Mouse (Mus musculus) heart, adult 2 months (tissue): ENCODE measurements at regions not wholly inside any gene's neighbourhood (a gene's known extent, or its start where the extent isn't known, plus 50 kb on each side); places are given as distances from the start of the nearest gene placed in this dataset.

Experiments used
- DNase-seq, 2 experiments: peaks; one replicate each; pipeline ENCODE4 v3.0.0; 2021
- H3K27ac ChIP-seq: fragments of 200-600 bp; 2 replicates; pipeline ENCODE4 v1.8.1; 2022
- H3K27me3 ChIP-seq: fragments of 200-500 bp; 2 replicates; pipeline ENCODE4 v1.6.1; 2012; ENCODE audit warnings: mild to moderate bottlenecking, low read length, inconsistent platforms, mixed read lengths; ENCODE audit not compliant: control insufficient read depth, insufficient read depth
- H3K36me3 ChIP-seq: fragments of 200-500 bp; 2 replicates; pipeline ENCODE4 v1.6.1; 2012; ENCODE audit warnings: low read length, inconsistent platforms; ENCODE audit not compliant: control insufficient read depth, insufficient read depth
- H3K4me1 ChIP-seq: fragments of 200-500 bp; 2 replicates; pipeline ENCODE4 v1.6.1; 2011; ENCODE audit warnings: low read length; ENCODE audit not compliant: control insufficient read depth, insufficient read depth
- H3K4me3 ChIP-seq: fragments of 200-600 bp; 2 replicates; pipeline ENCODE4 v1.8.1; 2022
- H3K79me2 ChIP-seq: fragments of 200-500 bp; replicated peaks from 2 replicates; pipeline ENCODE4 v1.6.1; 2012; ENCODE audit warnings: mild to moderate bottlenecking, inconsistent platforms, low read length, moderate library complexity, mixed read lengths; ENCODE audit not compliant: control insufficient read depth, insufficient read depth
- H3K9ac ChIP-seq: fragments of 200-500 bp; 2 replicates; pipeline ENCODE4 v1.6.1; 2012; ENCODE audit warnings: low read depth, mild to moderate bottlenecking, control low read depth, inconsistent platforms, low read length, mixed read lengths
- CTCF ChIP-seq: fragments of 200-600 bp; IDR thresholded peaks from 2 replicates; pipeline ENCODE4 v1.8.1; 2022; ENCODE audit warnings: antibody characterized with exemption, mild to moderate bottlenecking, moderate library complexity
- EP300 ChIP-seq: fragments of 200-500 bp; IDR thresholded peaks from 2 replicates; pipeline ENCODE4 v1.6.1; 2011; ENCODE audit warnings: low read depth, low read length, control low read depth; ENCODE audit not compliant: insufficient read depth
- POLR2A ChIP-seq: fragments of 200-500 bp; IDR thresholded peaks from 2 replicates; pipeline ENCODE4 v1.6.1; 2011; ENCODE audit warnings: mild to moderate bottlenecking, low read depth, low read length, control low read depth; ENCODE audit not compliant: insufficient read depth
- WGBS: fragments of 180-500 bp; shearing (Covaris S2); methylation state at CpG from one replicate; pipeline ENCODE4 v1.1.7; 2018; 5-methylcytosine and 5-hydroxymethylcytosine counted together
- intact Hi-C: fragments of 180-260 bp; cut with DNase I; formaldehyde crosslinking; loops from one replicate; pipeline ENCODE4 v1.15.1; 2025

GRCm38 (mm10) chr9:88181189-88181994, 145.6 kb upstream of the Nt5e start:
- no peak for TF ChIP-seq CTCF
- no peak for TF ChIP-seq POLR2A
- TF ChIP-seq EP300: no peak
- Histone ChIP-seq H3K4me1 (no peaks in the 10 kb centered on the region), H3K27ac (no peak overlapping the region), H3K27me3 (no peaks in the 10 kb centered on the region), H3K9ac (no peak overlapping the region), H3K36me3 (no peaks in the 10 kb centered on the region), H3K4me3 (no peak overlapping the region), H3K79me2 (no peaks in the 10 kb centered on the region)
- intact Hi-C loops: no loop called here
- DNase-seq: no peak
- WGBS: 88% methylated on average over 9 of the region's 9 CpGs

- no peaks in the 10 kb centered on the region for H3K79me2 ChIP-seq
- intact Hi-C loops: no loop called here
- H3K27ac ChIP-seq: no peak overlapping the region
- H3K27me3 ChIP-seq: no peaks in the 10 kb centered on the region
- DNase-seq: no peak
- TF ChIP-seq CTCF: no peak
- no peak for TF ChIP-seq POLR2A
- TF ChIP-seq EP300: no peak
- 47% methylated on average over 7 of the region's 7 CpGs for WGBS
- H3K9ac ChIP-seq: no peak overlapping the region
- no peaks in the 10 kb centered on the region for H3K36me3 ChIP-seq
- H3K4me3 ChIP-seq: no peak overlapping the region
- H3K4me1 ChIP-seq: no peaks in the 10 kb centered on the region
These were observed 119.6 kb upstream of the Nt5e start for GRCm38 (mm10) chr9:88207378-88207777.

GRCm38 (mm10) chr9:88208022-88208421, 119.0 kb upstream of the Nt5e start:
- Histone ChIP-seq H3K4me1 (no peaks in the 10 kb centered on the region), H3K9ac (no peak overlapping the region), H3K27ac (no peak overlapping the region), H3K36me3 (no peaks in the 10 kb centered on the region), H3K79me2 (no peaks in the 10 kb centered on the region), H3K4me3 (no peak overlapping the region), H3K27me3 (no peaks in the 10 kb centered on the region)
- intact Hi-C loops: no loop called here
- no peak for TF ChIP-seq POLR2A
- TF ChIP-seq EP300: no peak
- no peak for DNase-seq

DNA sequence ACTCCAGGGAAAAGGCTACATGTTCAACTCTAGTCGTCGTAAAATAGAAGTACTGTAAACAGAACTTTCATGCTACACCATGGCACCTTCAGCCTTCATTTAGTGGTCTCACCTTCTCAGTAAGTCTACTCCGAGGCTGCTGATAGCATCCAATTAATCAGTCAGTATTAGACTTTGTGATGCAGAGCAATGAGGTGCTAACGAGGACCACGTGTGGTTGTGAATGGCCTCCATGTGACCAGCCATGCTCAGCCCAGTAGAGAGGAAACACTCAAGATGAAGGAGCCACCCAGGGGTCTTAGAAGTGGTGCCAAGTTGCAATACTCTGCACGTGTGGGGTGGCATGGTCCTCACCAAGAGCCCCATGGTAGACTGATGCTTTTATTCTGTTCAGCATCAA, 112.2 kb upstream of the Nt5e start:
- TF ChIP-seq POLR2A (no peak), EP300 (no peak), CTCF (no peak)
- H3K27ac ChIP-seq: no peak overlapping the region
- H3K27me3 ChIP-seq: no peaks in the 10 kb centered on the region
- H3K9ac ChIP-seq: no peak overlapping the region
- no peaks in the 10 kb centered on the region for H3K79me2 ChIP-seq
- intact Hi-C loops: loop anchor here (5.0 kb wide), 1 partner anchor 787 kb away; no protein-coding TSS in a partner anchor
- H3K36me3 ChIP-seq: no peaks in the 10 kb centered on the region
- no peak overlapping the region for H3K4me3 ChIP-seq
- no peak for DNase-seq
- WGBS: 68% methylated on average over 6 of the region's 6 CpGs
- no peaks in the 10 kb centered on the region for H3K4me1 ChIP-seq

DNA sequence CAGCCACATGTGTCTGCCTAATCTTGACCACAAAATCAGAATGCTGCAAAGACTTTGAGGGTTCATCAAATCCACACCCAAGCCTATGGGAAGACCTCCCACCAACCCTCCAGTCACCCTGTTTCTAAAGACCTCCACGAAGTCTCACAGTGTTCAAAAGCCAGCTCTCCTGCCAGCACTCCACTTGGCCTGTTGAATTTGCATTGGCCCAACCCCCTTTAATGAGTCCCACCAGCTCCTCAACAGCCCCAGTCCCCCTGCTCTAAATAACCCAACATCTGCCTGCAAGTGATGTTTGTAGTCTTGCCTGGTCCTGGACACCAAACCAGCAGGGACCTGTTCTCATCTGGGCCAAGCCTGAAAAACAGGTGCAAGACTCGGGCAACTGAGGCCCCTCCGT, 106.6 kb upstream of the Nt5e start:
- 85% methylated on average over 3 of the region's 3 CpGs for WGBS
- Histone ChIP-seq H3K4me3 (no peak overlapping the region), H3K27ac (no peak overlapping the region), H3K27me3 (no peaks in the 10 kb centered on the region; the same call in 1 of the 2 replicates), H3K4me1 (no peaks in the 10 kb centered on the region), H3K9ac (no peak overlapping the region), H3K79me2 (no peaks in the 10 kb centered on the region), H3K36me3 (no peaks in the 10 kb centered on the region)
- DNase-seq: no peak
- TF ChIP-seq EP300 (no peak), POLR2A (no peak), CTCF (no peak)
- intact Hi-C loops: loop anchor here (5.0 to 10.0 kb wide), 2 partner anchors 148 to 236 kb away; no protein-coding TSS in a partner anchor

DNA sequence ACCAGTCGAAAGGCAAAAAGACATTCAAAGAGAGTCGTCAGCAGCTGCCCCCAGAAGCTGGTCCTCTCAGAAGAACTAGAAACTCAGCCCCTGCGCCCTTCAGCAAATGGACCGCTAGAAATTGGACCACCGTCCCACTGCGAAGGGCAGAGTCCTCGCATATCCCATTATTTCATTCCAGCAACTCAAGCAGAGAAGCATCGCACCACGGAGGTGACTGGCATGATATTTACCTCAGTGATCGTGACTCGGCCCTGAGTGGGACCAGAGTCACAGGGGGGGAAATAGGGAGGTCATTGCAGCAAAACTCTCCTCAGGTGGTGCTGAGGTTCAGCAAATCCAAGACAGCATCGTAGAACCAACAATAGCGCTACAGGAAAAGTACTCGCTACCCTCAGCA, 105.7 kb upstream of the Nt5e start:
- Histone ChIP-seq H3K27me3 (no peaks in the 10 kb centered on the region; the same call in 1 of the 2 replicates), H3K4me1 (no peaks in the 10 kb centered on the region), H3K4me3 (no peak overlapping the region), H3K36me3 (no peaks in the 10 kb centered on the region), H3K9ac (no peak overlapping the region), H3K27ac (no peak overlapping the region), H3K79me2 (no peaks in the 10 kb centered on the region)
- no peak for TF ChIP-seq POLR2A
- no peak for TF ChIP-seq CTCF
- no peak for TF ChIP-seq EP300
- DNase-seq: no peak
- intact Hi-C loops: loop anchor here (5.0 to 10.0 kb wide), 2 partner anchors 149 to 236 kb away; no protein-coding TSS in a partner anchor
- WGBS: 91% methylated on average over 14 of the region's 14 CpGs
